Mouse (Mus musculus) E14TG2a.4 (cell line): ENCODE results near the gene 1700034J05Rik.

Source experiments
- H3K27me3 ChIP-seq: 2 replicates; pipeline ENCODE4 v1.6.1; 2014; ENCODE audit warnings: low read length, control low read depth; ENCODE audit not compliant: insufficient read depth
- H3K36me3 ChIP-seq: 2 replicates; pipeline ENCODE4 v1.6.1; 2014; ENCODE audit warnings: low read length, control low read depth; ENCODE audit not compliant: insufficient read depth
- H3K4me1 ChIP-seq: replicated peaks from 2 replicates; pipeline ENCODE4 v1.6.1; 2014; ENCODE audit warnings: low read depth, low read length, control low read depth
- H3K4me3 ChIP-seq: replicated peaks from 2 replicates; pipeline ENCODE4 v1.5.1; 2014; ENCODE audit warnings: mild to moderate bottlenecking, low read length
- H3K9me3 ChIP-seq: 2 replicates; pipeline ENCODE4 v1.6.1; 2014; ENCODE audit warnings: low read length, control low read depth
- CTCF ChIP-seq: conservative IDR thresholded peaks from 2 replicates; pipeline ENCODE4 v1.5.1; 2014; ENCODE audit warnings: low read length
- NANOG ChIP-seq: IDR thresholded peaks from 2 replicates; pipeline ENCODE4 v1.6.1; 2014; ENCODE audit warnings: borderline replicate concordance, low read length, mixed read lengths
- POU5F1 ChIP-seq: IDR thresholded peaks from 2 replicates; pipeline ENCODE4 v1.6.1; 2014; ENCODE audit warnings: low read length, borderline replicate concordance

1700034J05Rik gene

DNA sequence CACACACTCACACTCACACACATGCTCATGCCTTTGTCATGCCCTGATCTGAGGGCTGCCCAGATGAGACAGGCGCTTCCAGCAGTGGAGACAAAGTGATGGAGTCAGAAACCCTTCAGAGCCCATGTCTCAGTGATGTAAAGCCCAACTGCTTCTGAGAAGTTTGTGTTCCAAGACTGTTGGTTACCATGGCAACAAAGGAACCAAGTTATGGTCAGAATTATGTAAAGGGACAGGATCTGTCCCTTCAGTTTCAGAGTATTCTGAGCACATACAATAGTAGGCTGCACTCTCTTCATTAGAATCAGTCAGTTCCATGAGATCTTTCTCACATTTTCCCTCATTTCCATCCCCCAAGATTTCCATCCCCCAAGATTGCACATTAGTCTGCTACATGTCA, at the start of gene 1700034J05Rik:
Gene 1700034J05Rik (minus strand): TSS at position 165 of the 400 bp plus-strand sequence.
- TF ChIP-seq CTCF, result no peak
- no peak for TF ChIP-seq POU5F1
- TF ChIP-seq NANOG, result no peak
- no peaks in the 10 kb centered on the region for H3K36me3 ChIP-seq
- no peaks in the 10 kb centered on the region for H3K9me3 ChIP-seq
- H3K27me3 ChIP-seq, result no peaks in the 10 kb centered on the region
- H3K4me3 ChIP-seq, result no peak within 1 kb of the TSS
- peaks cover 14% of the 10 kb centered on the region for H3K4me1 ChIP-seq

DNA sequence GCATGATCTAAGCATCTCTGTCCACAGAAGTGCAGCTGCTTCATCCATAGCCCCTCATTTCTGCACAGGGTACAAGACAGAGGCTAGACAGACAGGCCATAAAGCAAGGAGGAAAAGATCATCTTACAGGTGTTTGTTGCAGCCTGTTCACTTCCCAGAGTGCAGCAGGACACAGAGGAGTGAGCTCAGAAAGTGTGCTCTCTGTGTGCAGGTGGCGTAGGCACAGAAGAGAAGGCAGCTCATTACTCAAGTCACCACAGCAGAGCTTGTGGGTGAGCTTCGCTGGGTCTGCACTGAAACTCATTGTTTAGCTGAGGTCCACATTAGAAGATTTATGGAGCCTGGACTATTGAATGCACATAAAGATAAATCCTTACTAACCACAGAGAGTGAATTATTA, 45.5 kb upstream of the 1700034J05Rik start:
- peaks cover 31% of the 10 kb centered on the region for H3K36me3 ChIP-seq
- TF ChIP-seq NANOG (no peak), CTCF (no peak), POU5F1 (no peak)
- H3K4me1 ChIP-seq, result no peaks in the 10 kb centered on the region
- H3K4me3 ChIP-seq, result no peak overlapping the region
- H3K9me3 ChIP-seq, result no peaks in the 10 kb centered on the region
- no peaks in the 10 kb centered on the region for H3K27me3 ChIP-seq

DNA sequence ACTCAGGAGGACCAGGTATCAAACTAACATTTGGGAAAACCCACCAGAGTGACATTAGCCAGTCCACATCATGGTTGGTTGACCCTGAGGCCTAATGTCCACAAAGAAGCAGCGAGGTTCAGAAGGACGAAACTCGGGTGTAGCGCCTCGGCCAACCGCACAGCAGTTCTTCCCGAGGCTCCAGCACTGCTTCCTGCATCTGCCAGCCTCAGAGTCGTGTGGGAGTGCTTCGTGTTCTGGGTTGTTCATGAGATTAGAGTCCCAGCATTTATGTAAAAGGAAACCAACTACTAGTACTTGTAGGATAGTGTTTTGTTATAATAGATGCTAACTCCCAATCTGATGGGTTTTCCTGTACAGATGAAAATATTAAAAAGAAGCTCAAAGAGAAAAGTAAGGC, 45.1 kb upstream of the 1700034J05Rik start:
- TF ChIP-seq NANOG, result no peak
- TF ChIP-seq POU5F1, result no peak
- TF ChIP-seq CTCF, result no peak
- no peaks in the 10 kb centered on the region for H3K27me3 ChIP-seq
- no peak overlapping the region for H3K4me3 ChIP-seq
- no peaks in the 10 kb centered on the region for H3K4me1 ChIP-seq
- no peaks in the 10 kb centered on the region for H3K9me3 ChIP-seq
- H3K36me3 ChIP-seq, result peaks cover 31% of the 10 kb centered on the region

DNA sequence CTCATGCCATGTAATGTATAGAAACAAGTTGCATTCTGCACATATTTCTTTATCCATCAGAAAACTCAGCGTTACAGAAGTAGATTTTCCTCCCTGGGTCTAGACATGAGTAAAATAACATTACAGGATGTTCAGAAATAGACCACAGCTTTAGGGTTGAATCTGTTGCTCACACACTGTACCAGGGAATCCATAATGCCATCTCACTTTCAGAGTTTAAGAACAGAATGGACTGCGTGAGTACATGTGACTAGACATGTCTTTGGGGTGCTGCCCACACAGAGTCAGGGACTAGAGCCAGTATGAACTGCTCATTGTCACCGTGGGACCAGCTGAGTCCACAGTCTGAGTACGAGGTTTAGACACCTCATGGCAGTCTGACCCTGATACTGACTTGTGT, 44.5 kb upstream of the 1700034J05Rik start:
- Histone ChIP-seq H3K27me3 (no peaks in the 10 kb centered on the region), H3K9me3 (no peaks in the 10 kb centered on the region), H3K4me3 (no peak overlapping the region), H3K36me3 (peaks cover 31% of the 10 kb centered on the region), H3K4me1 (no peaks in the 10 kb centered on the region)
- TF ChIP-seq POU5F1, result no peak

GRCm38 (mm10) chr6:146997006-146997405, 42.8 kb upstream of the 1700034J05Rik start:
- Histone ChIP-seq H3K27me3 (no peaks in the 10 kb centered on the region), H3K4me1 (no peaks in the 10 kb centered on the region), H3K36me3 (peaks cover 27% of the 10 kb centered on the region), H3K9me3 (no peaks in the 10 kb centered on the region), H3K4me3 (no peak overlapping the region)
- TF ChIP-seq NANOG, result no peak

DNA sequence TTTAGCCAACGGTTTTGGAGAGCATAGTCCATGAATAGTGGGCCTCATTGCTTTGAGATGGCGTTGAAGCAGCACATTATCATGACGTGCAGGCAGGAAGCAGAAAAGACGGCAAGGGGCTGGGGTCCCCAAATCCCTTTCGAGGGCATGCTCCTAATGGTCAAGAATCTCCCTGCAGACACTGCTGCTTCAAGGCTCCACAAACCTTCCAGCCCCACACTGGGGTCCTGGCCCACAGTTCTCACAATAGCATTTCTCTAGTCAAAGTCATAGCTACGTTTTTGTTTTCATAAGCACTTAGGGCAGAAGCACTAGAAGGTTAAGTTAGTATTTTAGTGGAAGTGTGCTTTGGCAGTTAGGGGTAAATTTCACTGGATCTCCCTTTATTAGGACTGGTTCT, 41.7 kb upstream of the 1700034J05Rik start:
- Histone ChIP-seq H3K9me3 (no peaks in the 10 kb centered on the region), H3K27me3 (no peaks in the 10 kb centered on the region), H3K4me1 (no peaks in the 10 kb centered on the region), H3K36me3 (peaks cover 22% of the 10 kb centered on the region), H3K4me3 (no peak overlapping the region)
- no peak for TF ChIP-seq POU5F1
- no peak for TF ChIP-seq NANOG
- TF ChIP-seq CTCF, result no peak

DNA sequence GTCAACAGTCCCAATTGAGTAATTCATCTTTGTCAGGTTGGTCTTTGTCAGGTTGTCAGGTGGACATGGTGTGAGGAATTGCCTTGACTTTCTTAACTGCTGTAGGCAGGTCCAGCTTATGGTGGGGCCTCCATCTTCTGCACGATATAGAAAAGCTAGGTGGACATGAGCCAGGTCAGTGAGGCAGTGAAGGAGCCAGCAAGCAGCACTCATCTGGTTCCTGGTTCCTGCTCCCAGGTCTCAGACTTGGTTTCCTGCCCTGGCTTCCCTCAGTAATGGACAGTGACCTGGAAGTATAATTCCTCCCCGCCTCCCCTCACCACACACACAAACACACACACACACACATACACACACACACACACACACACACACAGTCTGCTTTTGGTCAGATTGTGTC, 41.2 kb upstream of the 1700034J05Rik start:
- no peak for TF ChIP-seq POU5F1
- TF ChIP-seq NANOG, result no peak
- no peak for TF ChIP-seq CTCF
- Histone ChIP-seq H3K4me1 (no peaks in the 10 kb centered on the region), H3K9me3 (no peaks in the 10 kb centered on the region), H3K4me3 (no peak overlapping the region), H3K36me3 (peaks cover 24% of the 10 kb centered on the region), H3K27me3 (no peaks in the 10 kb centered on the region)

- no peaks in the 10 kb centered on the region for H3K27me3 ChIP-seq
- H3K4me1 ChIP-seq, result no peaks in the 10 kb centered on the region
- no peak overlapping the region for H3K4me3 ChIP-seq
- H3K9me3 ChIP-seq, result no peaks in the 10 kb centered on the region
- peak; percentile 71 for TF ChIP-seq CTCF
- TF ChIP-seq NANOG, result no peak
- peaks cover 21% of the 10 kb centered on the region for H3K36me3 ChIP-seq
Measured at GRCm38 (mm10) chr6:146994236-146994635, 40.0 kb upstream of the 1700034J05Rik start.

DNA sequence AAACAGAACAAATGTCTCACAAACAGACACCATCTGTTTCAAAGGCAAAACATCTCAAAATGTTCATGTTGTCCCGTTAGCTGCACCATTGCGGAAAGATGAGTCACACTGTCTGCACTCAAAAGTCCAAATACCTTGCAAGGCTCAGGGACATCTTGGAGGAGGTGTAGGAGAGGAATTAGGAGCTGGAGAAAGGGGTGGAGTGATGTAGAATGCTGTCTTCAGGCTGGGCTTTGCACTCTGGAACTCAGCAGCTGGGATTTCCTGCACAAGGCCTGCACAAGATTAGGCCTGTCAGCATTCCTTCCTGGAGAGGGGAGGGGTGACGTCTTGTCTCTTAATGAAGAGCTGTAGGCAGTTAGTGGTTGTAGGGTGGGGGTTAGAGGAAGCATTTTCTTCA, 30.3 kb upstream of the 1700034J05Rik start:
- Histone ChIP-seq H3K36me3 (no peaks in the 10 kb centered on the region), H3K9me3 (no peaks in the 10 kb centered on the region), H3K4me1 (peaks cover 3% of the 10 kb centered on the region; the same call in 1 of the 2 replicates), H3K27me3 (no peaks in the 10 kb centered on the region), H3K4me3 (no peak overlapping the region)
- TF ChIP-seq POU5F1, result no peak
- no peak for TF ChIP-seq NANOG
- TF ChIP-seq CTCF, result no peak
